Mouse (Mus musculus) midbrain, postnatal 0 days (tissue): ENCODE results near the gene Tnxb. TPM values are rescaled to one million over a fixed set of nuclear protein-coding genes. Genes with fewer than 3 reads are reported as not detected.

Experiments
- ATAC-seq: fragments of 200-750 bp; cut with Nextera tagmentation; 2 replicates; pipeline ENCODE4 v1.8.0; 2017; ENCODE audit warnings: moderate number of reproducible peaks, mild to moderate bottlenecking, moderate TSS enrichment, moderate library complexity; ENCODE audit not compliant: low FRiP score
- DNase-seq: peaks from one replicate; pipeline ENCODE4 v3.0.0-alpha.2; 2015; ENCODE audit warnings: low spot score
- H3K27ac ChIP-seq: fragments of 300-500 bp; sonication (generic); 2 replicates; pipeline ENCODE4 v1.5.1; 2014; ENCODE audit warnings: low read depth, mild to moderate bottlenecking, low read length, mixed read lengths
- H3K27me3 ChIP-seq: fragments of 300-500 bp; sonication (generic); 2 replicates; pipeline ENCODE4 v1.6.1; 2014; ENCODE audit warnings: low read length, control low read depth, mixed read lengths; ENCODE audit not compliant: insufficient read depth
- H3K36me3 ChIP-seq: fragments of 300-500 bp; sonication (generic); 2 replicates; pipeline ENCODE4 v1.6.1; 2014; ENCODE audit warnings: low read length, control low read depth, mixed read lengths; ENCODE audit not compliant: insufficient read depth
- H3K4me1 ChIP-seq: fragments of 300-500 bp; sonication (generic); 2 replicates; pipeline ENCODE4 v1.6.1; 2014; ENCODE audit warnings: mild to moderate bottlenecking, control low read depth, antibody characterized with exemption, low read length, mixed read lengths; ENCODE audit not compliant: insufficient read depth
- H3K4me2 ChIP-seq: fragments of 300-500 bp; sonication (generic); 2 replicates; pipeline ENCODE4 v1.6.1; 2014; ENCODE audit warnings: low read depth, mild to moderate bottlenecking, low read length, mixed read lengths; ENCODE audit not compliant: poor library complexity, severe bottlenecking
- H3K4me3 ChIP-seq: fragments of 300-500 bp; sonication (generic); 2 replicates; pipeline ENCODE4 v1.5.1; 2014; ENCODE audit warnings: low read depth, mild to moderate bottlenecking, low read length, moderate library complexity
- H3K9ac ChIP-seq: fragments of 300-500 bp; sonication (generic); replicated peaks from 2 replicates; pipeline ENCODE4 v1.6.1; 2014; ENCODE audit warnings: mild to moderate bottlenecking, low read length, moderate library complexity, mixed read lengths; ENCODE audit not compliant: poor library complexity, severe bottlenecking
- H3K9me3 ChIP-seq: fragments of 300-500 bp; sonication (generic); 2 replicates; pipeline ENCODE4 v1.6.1; 2016; ENCODE audit warnings: low read length, control low read depth
- CTCF ChIP-seq: IDR thresholded peaks from 2 replicates; pipeline ENCODE4 v1.5.1; 2016; ENCODE audit warnings: antibody characterized with exemption, mild to moderate bottlenecking
- WGBS: fragments of 180-500 bp; shearing (Covaris S2); extraction: QIAGEN DNeasy Blood & Tissue Kit; methylation state at CpG from one replicate; pipeline ENCODE4 v1.1.7; 2014; 5-methylcytosine and 5-hydroxymethylcytosine counted together
- polyA plus RNA-seq: library from polyadenylated mRNA; unstranded; fragments of >200 nt; fragmentation: Nextera tagmentation; extraction: Ambion mirVana; gene quantifications from 2 replicates; pipeline ENCODE4 v1.2.1, GENCODE M21; 2015
- total RNA-seq: library from RNA; depleted of rRNA; stranded (reverse); fragments of >200 nt; gene quantifications from 2 replicates; pipeline ENCODE4 v1.2.3, GENCODE M21; 2014

Tnxb gene
- total and polyA plus RNA-seq, 2 experiments from 2014 or later = 0.30 to 3.5 TPM

- ATAC-seq (no peak), DNase-seq (no peak)
- no peak overlapping the region for H3K4me2 ChIP-seq
- WGBS = 74% methylated on average over 13 of the region's 13 CpGs
- H3K27me3 ChIP-seq = peaks cover 36% of the 10 kb centered on the region
- H3K4me3 ChIP-seq = no peak overlapping the region
- H3K36me3 ChIP-seq = no peaks in the 10 kb centered on the region
- H3K9me3 ChIP-seq = no peaks in the 10 kb centered on the region
- TF ChIP-seq CTCF = no peak
- peaks cover 4% of the 10 kb centered on the region; the same call in 1 of the 2 replicates for H3K4me1 ChIP-seq
- no peak overlapping the region for H3K9ac ChIP-seq
- no peak overlapping the region for H3K27ac ChIP-seq
These were observed 5.1 kb downstream of the Tnxb start for GRCm38 (mm10) chr17:34675205-34676092.

DNA sequence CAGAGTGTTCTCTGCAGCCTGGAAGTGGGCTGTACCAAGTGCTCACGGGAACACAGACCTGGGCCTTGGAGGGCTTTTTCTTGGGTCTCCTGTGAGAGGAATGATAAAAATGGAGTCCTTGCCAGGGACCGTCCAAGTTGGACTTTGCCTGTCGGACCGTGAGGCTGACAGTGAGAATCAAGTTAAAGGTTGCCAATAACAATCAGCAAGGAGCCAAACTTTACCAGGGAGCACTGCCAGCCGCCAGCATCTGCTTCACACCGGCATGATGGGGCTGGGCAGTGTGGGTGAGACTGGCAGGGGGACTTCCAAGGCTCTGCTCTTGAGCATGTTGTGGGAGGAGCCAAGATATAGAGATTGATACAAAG lies 5.7 kb downstream of the Tnxb start:
- H3K9me3 ChIP-seq = no peaks in the 10 kb centered on the region
- H3K4me2 ChIP-seq = no peak overlapping the region
- DNase-seq = no peak
- H3K4me3 ChIP-seq = no peak overlapping the region
- WGBS = 79% methylated on average over 6 of the region's 6 CpGs
- no peak overlapping the region for H3K9ac ChIP-seq
- no peak for TF ChIP-seq CTCF
- peaks cover 4% of the 10 kb centered on the region; the same call in 1 of the 2 replicates for H3K4me1 ChIP-seq
- ATAC-seq = no peak
- peaks cover 30% of the 10 kb centered on the region for H3K27me3 ChIP-seq
- no peaks in the 10 kb centered on the region for H3K36me3 ChIP-seq
- H3K27ac ChIP-seq = no peak overlapping the region

- TF ChIP-seq CTCF = no peak
These were observed 6.3 kb downstream of the Tnxb start for GRCm38 (mm10) chr17:34676671-34677070.

GRCm38 (mm10) chr17:34680191-34680590 lies 9.9 kb downstream of the Tnxb start:
- Histone ChIP-seq H3K9me3 (no peaks in the 10 kb centered on the region), H3K4me2 (no peak overlapping the region), H3K27me3 (no peaks in the 10 kb centered on the region; the same call in 1 of the 2 replicates), H3K4me3 (no peak overlapping the region), H3K36me3 (no peaks in the 10 kb centered on the region), H3K9ac (no peak overlapping the region), H3K4me1 (no peaks in the 10 kb centered on the region), H3K27ac (no peak overlapping the region)
- DNase-seq = no peak
- no peak for ATAC-seq
- 78% methylated on average over 26 of the region's 26 CpGs for WGBS
- no peak for TF ChIP-seq CTCF

More at GRCm38 (mm10) chr17:34676671-34677070, 6.3 kb downstream of the Tnxb start:
- Histone ChIP-seq H3K9me3 (no peaks in the 10 kb centered on the region), H3K4me3 (no peak overlapping the region), H3K36me3 (no peaks in the 10 kb centered on the region), H3K9ac (no peak overlapping the region), H3K4me1 (peaks cover 3% of the 10 kb centered on the region; the same call in 1 of the 2 replicates), H3K27ac (no peak overlapping the region), H3K4me2 (no peak overlapping the region), H3K27me3 (peaks cover 24% of the 10 kb centered on the region)
- WGBS = 82% methylated on average over 12 of the region's 12 CpGs
- ATAC-seq = no peak
- no peak for DNase-seq

DNA sequence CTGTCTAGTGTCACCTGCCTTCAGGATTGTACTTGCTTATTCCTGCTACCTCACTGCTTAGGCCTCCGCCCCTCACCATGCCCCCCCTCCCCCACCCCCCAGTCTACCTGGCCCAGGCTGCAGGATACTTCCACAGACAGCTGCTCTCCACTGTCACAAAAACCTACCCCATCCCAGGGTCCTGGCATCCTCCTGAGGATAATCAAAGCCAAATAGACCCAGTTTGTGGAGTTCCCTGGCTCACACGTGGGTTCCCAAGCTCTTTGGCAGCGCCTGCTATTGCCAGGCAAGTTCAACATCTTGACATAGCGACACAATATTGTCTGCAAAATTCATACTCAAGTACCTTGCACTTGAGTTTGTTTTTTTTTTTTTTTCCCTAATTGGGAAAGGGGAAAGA lies 10.3 kb downstream of the Tnxb start:
- no peaks in the 10 kb centered on the region for H3K9me3 ChIP-seq
- no peak overlapping the region for H3K4me2 ChIP-seq
- no peaks in the 10 kb centered on the region for H3K36me3 ChIP-seq
- no peak for TF ChIP-seq CTCF
- ATAC-seq = no peak
- no peaks in the 10 kb centered on the region; the same call in 1 of the 2 replicates for H3K27me3 ChIP-seq
- H3K4me3 ChIP-seq = no peak overlapping the region
- no peak overlapping the region for H3K27ac ChIP-seq
- H3K4me1 ChIP-seq = no peaks in the 10 kb centered on the region
- 77% methylated on average over 4 of the region's 4 CpGs for WGBS
- H3K9ac ChIP-seq = no peak overlapping the region
- no peak for DNase-seq

DNA sequence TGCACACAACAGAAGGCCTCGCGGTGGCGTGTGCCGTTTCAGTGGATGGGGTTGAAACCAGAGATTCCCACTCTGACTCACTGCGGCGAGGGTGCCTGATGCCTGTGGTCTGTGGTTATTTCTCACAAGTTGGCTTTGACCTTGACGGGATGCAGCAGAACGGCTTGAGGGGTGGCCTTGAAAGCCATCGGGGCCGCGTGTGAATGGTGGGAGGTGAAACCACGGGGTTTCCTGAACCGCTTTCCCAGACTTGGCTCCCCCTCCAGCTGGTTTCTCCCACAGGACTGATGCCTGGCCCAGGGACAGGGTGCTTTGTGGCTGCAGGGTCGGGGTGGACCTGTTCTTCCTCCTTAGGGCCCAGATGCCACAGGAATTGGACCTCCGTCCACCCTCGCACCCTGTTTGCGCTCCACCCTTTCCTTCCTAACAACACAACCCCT lies 10.8 kb downstream of the Tnxb start:
- Histone ChIP-seq H3K27ac (no peak overlapping the region), H3K4me3 (no peak overlapping the region), H3K27me3 (no peaks in the 10 kb centered on the region; the same call in 1 of the 2 replicates), H3K4me2 (no peak overlapping the region), H3K36me3 (no peaks in the 10 kb centered on the region), H3K4me1 (no peaks in the 10 kb centered on the region), H3K9me3 (no peaks in the 10 kb centered on the region), H3K9ac (no peak overlapping the region)
- TF ChIP-seq CTCF = no peak
- ATAC-seq (no peak), DNase-seq (no peak)
- WGBS = 83% methylated on average over 17 of the region's 17 CpGs
